Mouse (Mus musculus) thymus, adult 18-20 months (tissue): Measurements from ENCODE around the gene Pik3c2g.

Experiments
- DNase-seq, 2 experiments: peaks; one replicate each; pipeline ENCODE4 v3.0.0; 2022; ENCODE audit warnings: mixed read lengths in 2 of 2

Gene Pik3c2g

GRCm38 (mm10) chr6:139738350-139738749 lies 151.3 kb downstream of the Pik3c2g start:
- DNase-seq: no peak

GRCm38 (mm10) chr6:139742693-139743432 lies 155.8 kb downstream of the Pik3c2g start:
- DNase-seq: no peak

- DNase-seq: no peak
These were observed 159.9 kb downstream of the Pik3c2g start for GRCm38 (mm10) chr6:139746758-139747479.

- no peak for DNase-seq
These were observed 161.2 kb downstream of the Pik3c2g start for GRCm38 (mm10) chr6:139748091-139748771.

- no peak for DNase-seq
These were observed 163.6 kb downstream of the Pik3c2g start for GRCm38 (mm10) chr6:139750599-139750998.

- DNase-seq: no peak
These were observed 164.0 kb downstream of the Pik3c2g start for GRCm38 (mm10) chr6:139751022-139751421.

GRCm38 (mm10) chr6:139757876-139758275 lies 170.9 kb downstream of the Pik3c2g start:
- no peak for DNase-seq

- no peak for DNase-seq
These were observed 174.0 kb downstream of the Pik3c2g start for GRCm38 (mm10) chr6:139760978-139761377.

- no peak for DNase-seq
These were observed 177.4 kb downstream of the Pik3c2g start for GRCm38 (mm10) chr6:139764398-139764797.

- no peak for DNase-seq
These were observed 182.9 kb downstream of the Pik3c2g start for GRCm38 (mm10) chr6:139769744-139770473.

- DNase-seq: no peak
These were observed 183.5 kb downstream of the Pik3c2g start for GRCm38 (mm10) chr6:139770535-139770934.

- DNase-seq: no peak
These were observed 190.7 kb downstream of the Pik3c2g start for GRCm38 (mm10) chr6:139777576-139778282.

GRCm38 (mm10) chr6:139780028-139780427 lies 193.0 kb downstream of the Pik3c2g start:
- no peak for DNase-seq

- no peak for DNase-seq
These were observed 202.5 kb downstream of the Pik3c2g start for GRCm38 (mm10) chr6:139789479-139789878.

GRCm38 (mm10) chr6:139799541-139800226 lies 212.7 kb downstream of the Pik3c2g start:
- DNase-seq: no peak

- no peak for DNase-seq
These were observed 234.9 kb downstream of the Pik3c2g start for GRCm38 (mm10) chr6:139821916-139822315.

- no peak for DNase-seq
These were observed 251.2 kb downstream of the Pik3c2g start for GRCm38 (mm10) chr6:139838239-139838638.

GRCm38 (mm10) chr6:139838713-139839112 lies 251.7 kb downstream of the Pik3c2g start:
- no peak for DNase-seq

- DNase-seq: no peak
These were observed 252.9 kb downstream of the Pik3c2g start for GRCm38 (mm10) chr6:139839907-139840306.

GRCm38 (mm10) chr6:139841272-139841671 lies 254.3 kb downstream of the Pik3c2g start:
- DNase-seq: no peak

GRCm38 (mm10) chr6:139842626-139843025 lies 255.6 kb downstream of the Pik3c2g start:
- no peak for DNase-seq

- no peak for DNase-seq
These were observed 256.5 kb downstream of the Pik3c2g start for GRCm38 (mm10) chr6:139843531-139843930.
